Mouse (Mus musculus) lung, adult 2 months (tissue): ENCODE data around the gene Syk. TPM values are rescaled to one million over a fixed set of nuclear protein-coding genes. Genes with fewer than 3 reads are reported as not detected.

Experiments
- DNase-seq: peaks from one replicate; pipeline ENCODE4 v3.0.0; 2022
- H3K4me1 ChIP-seq: fragments of 200-500 bp; 2 replicates; pipeline ENCODE4 v1.6.1; 2011; ENCODE audit warnings: low read length; ENCODE audit not compliant: control insufficient read depth, insufficient read depth
- H3K4me3 ChIP-seq: fragments of 200-500 bp; replicated peaks from 2 replicates; pipeline ENCODE3; 2011; ENCODE audit warnings: low read depth, mild to moderate bottlenecking, control low read depth, low read length; ENCODE audit errors: extremely low read depth
- CTCF ChIP-seq: fragments of 200-500 bp; IDR thresholded peaks from 2 replicates; pipeline ENCODE4 v1.5.1; 2011; ENCODE audit warnings: mild to moderate bottlenecking, low read length, control low read depth; ENCODE audit not compliant: insufficient read depth
- POLR2A ChIP-seq: fragments of 200-500 bp; IDR thresholded peaks from 2 replicates; pipeline ENCODE4 v1.6.1; 2011; ENCODE audit warnings: low read depth, mild to moderate bottlenecking, control low read depth, low read length, borderline replicate concordance; ENCODE audit errors: extremely low read depth
- WGBS: fragments of 180-500 bp; shearing (Covaris S2); methylation state at CpG from one replicate; pipeline ENCODE4 v1.1.7; 2018; 5-methylcytosine and 5-hydroxymethylcytosine counted together
- polyA plus RNA-seq: library from polyadenylated mRNA; depleted of rRNA; stranded (reverse); fragments of >200 nt; gene quantifications from 2 replicates; pipeline ENCODE4 v1.2.3, GENCODE M21; 2012

Gene Syk
- polyA plus RNA-seq, 1 experiment = 19.7 TPM

DNA sequence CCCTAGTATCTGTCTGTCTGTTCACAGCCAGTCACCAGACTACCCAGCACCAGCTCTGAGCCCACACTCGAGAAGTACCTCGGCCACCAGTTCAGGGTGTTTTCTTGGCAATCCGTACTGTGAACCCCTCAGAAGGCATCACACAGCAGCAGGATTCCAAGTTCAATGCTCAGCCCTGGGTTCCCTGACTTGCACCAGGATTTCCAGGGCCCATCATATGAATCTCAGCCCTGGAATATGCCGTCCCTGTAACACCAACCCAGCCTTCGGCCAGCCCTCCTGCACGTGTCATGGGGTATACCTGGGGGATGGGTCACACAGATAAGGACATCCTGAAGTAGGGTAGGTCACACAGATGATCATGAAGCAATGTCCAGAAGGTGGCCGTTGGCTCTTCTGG is 75.0 kb downstream of the Syk start:
- Histone ChIP-seq H3K4me3 (no peak overlapping the region), H3K4me1 (no peaks in the 10 kb centered on the region)
- no peak for DNase-seq
- no peak for TF ChIP-seq POLR2A
- no peak for TF ChIP-seq CTCF
- 71% methylated on average over 7 of the region's 7 CpGs for WGBS

DNA sequence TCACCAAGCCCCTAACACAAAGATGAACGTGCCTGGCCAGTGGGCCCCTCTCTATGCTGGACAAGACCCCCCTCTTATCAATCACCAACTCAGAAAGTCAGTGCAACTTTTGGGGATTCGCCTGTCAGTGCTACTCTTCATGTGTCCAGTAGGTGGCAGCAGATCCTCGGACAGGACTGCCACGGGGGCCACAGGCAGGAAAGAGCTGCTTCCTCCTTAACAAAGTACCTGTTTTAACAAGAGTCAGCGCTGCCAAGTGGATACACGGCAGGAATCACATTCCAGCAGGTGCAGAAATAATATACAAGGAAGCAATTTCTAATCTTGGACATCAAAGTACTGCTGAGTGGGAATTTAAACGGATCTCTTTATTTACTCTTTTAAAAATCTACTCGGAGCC is 75.5 kb downstream of the Syk start:
- peak; percentile 55 for DNase-seq
- Histone ChIP-seq H3K4me3 (no peak overlapping the region), H3K4me1 (no peaks in the 10 kb centered on the region)
- TF ChIP-seq POLR2A = no peak
- TF ChIP-seq CTCF = peak; percentile 85
- 3% methylated on average over 8 of the region's 8 CpGs for WGBS

DNA sequence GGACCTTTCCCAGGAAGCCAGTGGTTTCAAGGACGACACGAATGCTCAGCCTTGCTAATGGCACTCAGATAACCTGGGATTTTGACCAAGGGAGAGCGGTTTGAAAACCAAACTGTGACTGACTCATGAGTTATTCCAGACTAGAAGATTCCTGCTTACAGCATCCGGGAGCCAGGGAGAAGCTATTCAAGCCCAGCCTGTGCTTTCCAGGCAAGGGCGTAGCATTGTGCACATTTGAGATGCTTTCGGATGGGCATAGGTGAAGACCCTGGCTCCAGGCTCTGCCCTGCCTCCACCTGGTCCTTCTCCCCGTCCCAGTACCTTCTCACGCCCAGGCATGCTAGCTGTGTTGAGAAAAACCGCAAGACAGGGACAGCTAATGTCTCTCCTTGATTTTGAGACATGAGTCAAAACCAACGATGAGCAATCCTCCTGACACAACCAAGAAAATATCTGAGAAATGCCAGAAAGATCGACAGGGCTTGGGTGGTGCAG is 76.2 kb downstream of the Syk start:
- no peak for TF ChIP-seq CTCF
- no peak for TF ChIP-seq POLR2A
- WGBS = 76% methylated on average over 11 of the region's 11 CpGs
- no peak for DNase-seq
- H3K4me1 ChIP-seq = no peaks in the 10 kb centered on the region
- H3K4me3 ChIP-seq = no peak overlapping the region

DNA sequence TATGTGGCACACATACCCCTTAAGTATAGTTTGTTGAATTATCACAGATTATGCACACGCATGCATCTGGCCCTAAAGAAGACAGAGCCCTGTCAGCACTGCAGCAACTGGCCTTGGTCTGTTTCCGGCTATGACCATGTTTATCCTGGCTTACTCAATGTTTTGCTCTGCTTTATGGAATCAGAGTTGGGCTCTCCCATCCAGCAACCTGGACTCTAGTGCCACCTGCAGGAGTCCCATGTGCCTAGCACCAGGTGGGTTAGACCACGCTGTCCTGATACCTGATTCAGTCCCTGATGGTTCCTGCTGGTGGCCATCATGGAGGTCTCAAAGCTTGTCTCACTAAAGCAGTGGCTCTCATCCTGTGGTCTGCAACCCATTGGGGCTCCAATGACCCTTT is 86.9 kb downstream of the Syk start:
- 68% methylated on average over 3 of the region's 3 CpGs for WGBS

DNA sequence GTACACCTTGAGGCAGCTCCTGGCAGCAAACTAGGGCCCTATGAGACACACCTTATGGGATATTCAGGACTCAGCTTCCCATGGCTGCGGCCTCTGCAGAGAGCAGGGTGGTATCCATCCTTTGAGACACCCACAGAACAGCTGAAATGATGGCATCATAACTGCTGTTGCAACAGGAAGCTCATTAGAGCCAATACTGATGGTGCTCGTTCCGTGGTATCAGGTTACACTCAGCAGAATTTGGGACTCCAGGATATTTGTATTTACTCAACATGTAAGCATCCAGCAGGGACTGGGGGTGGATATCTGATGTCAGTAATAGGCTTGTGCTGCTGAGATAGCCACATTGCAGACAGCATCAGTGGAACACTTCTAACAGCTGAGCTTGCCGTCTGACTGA is 90.3 kb downstream of the Syk start:
- Histone ChIP-seq H3K4me1 (no peaks in the 10 kb centered on the region), H3K4me3 (no peak overlapping the region)
- no peak for DNase-seq
- TF ChIP-seq CTCF = no peak
- TF ChIP-seq POLR2A = no peak
- 41% methylated on average over 4 of the region's 4 CpGs for WGBS

More for the DNA sequence above, 86.9 kb downstream of the Syk start:
- no peaks in the 10 kb centered on the region for H3K4me1 ChIP-seq
- no peak overlapping the region for H3K4me3 ChIP-seq
- no peak for DNase-seq
- TF ChIP-seq POLR2A (no peak), CTCF (peak; percentile 54)

DNA sequence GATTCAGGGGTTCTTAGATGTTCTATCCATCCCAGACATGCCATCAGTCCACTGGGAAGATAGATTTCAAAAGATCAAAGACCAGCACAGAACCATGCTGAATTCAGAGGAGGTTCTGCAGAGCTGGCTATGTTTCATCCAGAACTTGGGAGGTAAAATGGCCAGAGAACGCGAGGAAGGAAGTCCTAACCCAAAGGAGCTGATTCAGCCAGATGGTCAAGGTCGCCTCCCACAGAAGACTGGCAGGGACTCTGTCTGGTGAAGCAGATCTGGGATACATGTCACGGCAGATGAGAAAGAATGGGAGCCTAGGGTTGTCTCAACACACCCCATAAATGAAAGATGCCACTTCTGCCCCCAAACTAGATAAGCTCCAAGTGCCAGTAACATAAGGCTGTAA is 90.9 kb downstream of the Syk start:
- Histone ChIP-seq H3K4me1 (no peaks in the 10 kb centered on the region), H3K4me3 (no peak overlapping the region)
- DNase-seq = no peak
- TF ChIP-seq CTCF (no peak), POLR2A (no peak)
- 62% methylated on average over 4 of the region's 4 CpGs for WGBS

DNA sequence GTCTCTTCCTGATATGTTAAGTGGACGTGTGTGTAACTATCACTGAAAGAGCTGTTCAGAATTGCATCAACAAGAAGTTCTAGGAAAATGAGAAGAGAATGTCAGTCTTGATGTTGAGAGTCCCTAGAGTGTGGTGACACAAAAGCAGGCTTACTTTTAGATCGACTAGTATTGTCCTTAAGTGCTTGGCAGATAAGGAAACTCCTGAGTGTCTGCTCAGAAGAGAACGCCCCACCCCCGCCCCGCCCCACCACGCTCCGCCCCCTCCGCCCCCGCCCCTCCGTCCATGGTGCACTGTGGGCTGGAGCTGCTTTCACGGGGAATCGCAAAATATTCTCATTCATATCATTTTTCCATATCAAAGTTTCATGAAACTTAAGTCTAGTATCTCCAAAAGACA is 91.9 kb downstream of the Syk start:
- WGBS = 40% methylated on average over 12 of the region's 12 CpGs
- Histone ChIP-seq H3K4me1 (no peaks in the 10 kb centered on the region), H3K4me3 (no peak overlapping the region)
- DNase-seq = no peak
- TF ChIP-seq CTCF (no peak), POLR2A (no peak)

DNA sequence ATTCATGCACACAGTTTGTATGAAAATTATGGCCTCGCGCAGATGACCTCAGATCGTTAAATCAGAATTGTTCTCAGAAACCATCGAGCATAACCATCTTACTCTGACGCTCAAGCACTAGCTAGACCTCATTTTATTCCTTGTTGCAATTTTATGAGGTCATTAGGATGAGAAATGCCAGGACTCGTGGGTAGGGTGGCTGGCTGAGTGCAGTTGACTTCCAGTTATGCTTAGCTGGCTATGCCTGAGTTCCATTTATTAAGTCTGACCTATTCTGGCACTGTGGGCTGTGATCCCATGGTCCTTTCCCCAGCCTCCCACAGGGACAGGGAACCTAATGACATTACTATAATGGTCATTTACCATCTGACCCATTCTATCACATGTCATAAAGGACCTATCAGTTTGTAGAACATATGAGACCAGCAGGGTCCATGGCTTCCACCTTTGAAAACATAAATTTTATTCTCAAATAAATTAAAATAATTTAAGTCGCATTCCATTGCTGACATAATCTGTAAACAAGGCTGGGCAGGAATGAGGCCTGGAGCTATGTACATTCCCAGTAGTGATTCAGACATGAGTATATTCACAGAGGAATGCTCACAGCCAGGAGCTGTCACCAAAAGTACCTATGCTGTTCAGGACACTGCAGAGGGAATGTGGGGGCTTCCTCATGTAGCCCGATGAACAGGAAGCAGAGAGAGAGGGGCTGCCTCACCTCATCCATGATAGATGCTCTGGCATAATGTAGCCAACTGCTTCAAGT is 92.7 kb downstream of the Syk start:
- Histone ChIP-seq H3K4me1 (no peaks in the 10 kb centered on the region), H3K4me3 (no peak overlapping the region)
- TF ChIP-seq POLR2A = no peak
- no peak for DNase-seq
- 76% methylated on average over 8 of the region's 8 CpGs for WGBS

DNA sequence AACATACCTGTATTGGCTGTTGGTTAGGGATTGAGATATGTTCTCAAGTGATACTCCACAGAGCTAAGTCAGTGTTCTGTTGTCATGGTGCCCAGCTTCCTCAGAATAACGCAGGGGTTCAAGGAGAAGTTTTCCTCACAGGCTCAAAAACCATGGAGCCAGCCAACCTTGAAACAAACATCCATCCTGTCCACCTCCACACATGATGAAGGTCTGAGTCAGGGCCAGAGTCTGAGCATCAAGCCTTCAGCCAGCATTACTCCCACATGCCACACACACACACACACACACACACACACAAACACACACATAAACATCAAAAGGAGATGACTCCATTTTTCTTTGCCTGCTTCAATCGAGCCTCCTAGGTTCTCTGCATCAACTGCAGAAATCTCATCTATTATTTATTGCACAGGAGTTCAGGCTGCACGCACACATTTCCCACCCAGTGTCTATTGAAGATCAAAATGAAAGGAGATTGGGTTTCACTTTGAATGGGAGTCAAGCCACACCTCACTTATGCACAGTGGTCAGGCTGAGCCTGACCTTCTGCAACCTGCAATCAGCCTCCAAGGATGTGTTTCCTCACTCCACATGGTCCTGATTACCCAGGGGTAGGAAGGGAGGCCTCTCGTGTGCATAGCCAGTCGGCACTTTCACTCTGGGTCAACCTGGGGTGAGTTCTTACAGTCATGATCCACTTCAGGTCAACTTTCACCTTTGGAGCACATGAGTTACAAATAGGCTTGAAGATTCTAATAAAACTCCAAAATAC is 93.9 kb downstream of the Syk start:
- 53% methylated on average over 5 of the region's 5 CpGs for WGBS
- no peak for TF ChIP-seq POLR2A
- TF ChIP-seq CTCF = no peak
- no peaks in the 10 kb centered on the region for H3K4me1 ChIP-seq

More for the DNA sequence above, 93.9 kb downstream of the Syk start:
- no peak overlapping the region for H3K4me3 ChIP-seq
- no peak for DNase-seq
